Mouse (Mus musculus): ENCODE measurements around the gene Nkx2-9. TPM values are rescaled to one million over a fixed set of nuclear protein-coding genes. Genes with fewer than 3 reads are reported as not detected.

The Nkx2-9 gene
- polyA plus RNA-seq, 1 experiment, result not detected

DNA sequence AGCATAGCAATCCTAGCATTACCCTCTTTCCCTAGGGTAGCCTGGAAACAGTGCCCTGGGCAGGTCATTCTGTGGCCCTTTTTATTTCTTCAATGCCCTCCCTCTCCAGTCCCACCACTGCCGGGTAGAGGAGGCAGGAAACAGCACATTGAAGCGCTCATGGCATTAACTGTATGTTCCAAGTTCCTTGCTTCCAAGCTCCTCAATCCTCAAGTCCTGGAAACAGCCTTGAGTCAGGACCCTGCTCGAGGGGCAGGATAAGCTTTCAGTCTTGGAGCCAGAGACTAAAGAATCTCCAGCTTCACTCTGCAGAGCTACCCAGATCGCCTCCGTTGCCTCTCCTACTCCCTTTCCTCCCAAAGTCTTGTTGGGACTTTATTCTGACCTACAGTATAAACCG is 2.2 kb downstream of the Nkx2-9 start:
- peaks cover 4% of the 10 kb centered on the region for H3K27me3 ChIP-seq (ENCODE audit: control insufficient read depth, insufficient read depth, insufficient read length)
- no peak for TF ChIP-seq MYOG (IDR thresholded peaks at IDR 0.05; ENCODE audit: control insufficient read depth, extremely low read depth, insufficient read length)
- TF ChIP-seq MYOD1 (IDR thresholded peaks at IDR 0.05; ENCODE audit: control insufficient read depth, insufficient read length, low read depth), result no peak
- no peak for TF ChIP-seq CTCF (IDR thresholded peaks at IDR 0.05; ENCODE audit: control insufficient read depth, insufficient read depth, insufficient read length)
- TF ChIP-seq MAX (IDR thresholded peaks at IDR 0.05), result no peak
- TF ChIP-seq FOSL1 (IDR thresholded peaks at IDR 0.05; ENCODE audit: insufficient read depth, low read length, poor library complexity, severe bottlenecking), result no peak
- no peak for TF ChIP-seq USF1 (IDR thresholded peaks at IDR 0.05; ENCODE audit: low read depth)
- no peak for TF ChIP-seq CEBPB (IDR thresholded peaks at IDR 0.05; ENCODE audit: low read depth)

DNA sequence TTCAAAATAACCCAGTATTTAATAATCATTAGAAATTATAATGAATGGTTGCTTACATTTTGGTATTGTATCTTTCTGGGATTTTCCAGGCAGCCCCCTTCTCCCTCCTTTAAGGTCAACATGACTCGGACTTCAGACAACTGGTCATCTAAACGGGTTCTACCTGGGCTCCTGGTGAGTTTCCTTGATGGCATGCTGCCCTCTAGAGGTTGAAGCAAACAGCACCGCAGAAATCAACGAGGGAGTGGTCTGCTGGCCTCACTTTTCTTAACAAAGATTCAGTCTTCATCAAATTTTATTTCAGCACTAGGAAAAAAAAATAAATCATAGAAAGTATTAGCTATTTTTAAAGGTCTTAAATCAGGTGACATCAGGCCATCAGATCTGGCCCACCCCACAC is 21.4 kb downstream of the Nkx2-9 start:
- TF ChIP-seq MYOG (IDR thresholded peaks at IDR 0.05; ENCODE audit: control insufficient read depth, extremely low read depth, insufficient read length), result no peak
- no peak for TF ChIP-seq CTCF (IDR thresholded peaks at IDR 0.05; ENCODE audit: control insufficient read depth, insufficient read depth, insufficient read length)
- TF ChIP-seq USF1 (IDR thresholded peaks at IDR 0.05; ENCODE audit: low read depth), result no peak
- no peak for TF ChIP-seq FOSL1 (IDR thresholded peaks at IDR 0.05; ENCODE audit: insufficient read depth, low read length, poor library complexity, severe bottlenecking)
- TF ChIP-seq MAX (IDR thresholded peaks at IDR 0.05), result no peak
- TF ChIP-seq CEBPB (IDR thresholded peaks at IDR 0.05; ENCODE audit: low read depth), result no peak
- Histone ChIP-seq H3K27me3 (ENCODE audit: control insufficient read depth, insufficient read depth, insufficient read length) (no peaks in the 10 kb centered on the region), H3K79me3 (ENCODE audit: low read depth) (no peaks in the 10 kb centered on the region), H3K79me2 (ENCODE audit: control insufficient read depth, insufficient read depth) (no peaks in the 10 kb centered on the region), H3K36me3 (ENCODE audit: control insufficient read depth, insufficient read depth) (no peaks in the 10 kb centered on the region), H3ac (ENCODE audit: control insufficient read depth, insufficient read length, low read depth) (no peak overlapping the region), H3K4me3 (ENCODE audit: insufficient read depth, poor library complexity, severe bottlenecking) (no peak overlapping the region)

More for the DNA sequence above, 2.2 kb downstream of the Nkx2-9 start:
- Histone ChIP-seq H3K4me3 (ENCODE audit: insufficient read depth, poor library complexity, severe bottlenecking) (no peak overlapping the region), H3K36me3 (ENCODE audit: control insufficient read depth, insufficient read depth) (no peaks in the 10 kb centered on the region), H3ac (ENCODE audit: control insufficient read depth, insufficient read length, low read depth) (no peak overlapping the region), H3K79me3 (ENCODE audit: low read depth) (no peaks in the 10 kb centered on the region), H3K79me2 (ENCODE audit: control insufficient read depth, insufficient read depth) (no peaks in the 10 kb centered on the region)

DNA sequence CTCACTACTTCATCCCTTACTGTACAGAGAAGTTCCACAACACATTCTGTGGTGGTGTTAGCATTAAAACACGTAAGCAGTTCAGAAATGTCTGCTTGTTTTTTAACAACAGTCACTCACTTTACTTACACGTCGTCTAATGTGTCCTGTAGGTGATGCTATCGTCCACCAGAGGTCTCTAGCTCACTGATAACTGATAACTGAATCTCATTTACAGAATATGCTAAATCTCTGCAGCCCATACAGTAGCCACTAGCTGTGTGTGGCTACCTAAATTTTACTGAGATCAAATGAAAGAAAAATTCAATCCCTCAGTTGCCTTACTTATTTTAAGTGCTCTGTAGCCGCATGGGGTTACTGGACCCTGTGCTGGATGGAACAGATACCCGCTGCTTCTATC is 25.3 kb downstream of the Nkx2-9 start:
- TF ChIP-seq FOSL1 (IDR thresholded peaks at IDR 0.05; ENCODE audit: insufficient read depth, low read length, poor library complexity, severe bottlenecking), result no peak
- Histone ChIP-seq H3K36me3 (ENCODE audit: control insufficient read depth, insufficient read depth) (no peaks in the 10 kb centered on the region), H3K27me3 (ENCODE audit: control insufficient read depth, insufficient read depth, insufficient read length) (no peaks in the 10 kb centered on the region), H3ac (ENCODE audit: control insufficient read depth, insufficient read length, low read depth) (no peak overlapping the region), H3K4me3 (ENCODE audit: insufficient read depth, poor library complexity, severe bottlenecking) (no peak overlapping the region), H3K79me2 (ENCODE audit: control insufficient read depth, insufficient read depth) (no peaks in the 10 kb centered on the region), H3K79me3 (ENCODE audit: low read depth) (no peaks in the 10 kb centered on the region)

Other genes with a start within 250 kb of the Nkx2-9 start
- not detected for gene Nkx2-1, start 76.4 kb downstream of the Nkx2-9 start, polyA plus RNA-seq (2012; fragmentation: generic; extraction: Trizol)
- 0.01 TPM for gene Pax9, start 78.5 kb upstream of the Nkx2-9 start, polyA plus RNA-seq (2012; fragmentation: generic; extraction: Trizol)

Data from C2C12 (cell line).